Mouse (Mus musculus) c-Kit-positive CD71-negative TER-119-negative erythroid progenitor cells, embryonic 14.5 days (primary cell): ENCODE measurements at regions not wholly inside any gene's neighbourhood (a gene's known extent, or its start where the extent isn't known, plus 50 kb on each side); places are given as distances from the start of the nearest gene placed in this dataset.

Experiments used
- DNase-seq: peaks from one replicate; pipeline ENCODE4 v3.0.0-alpha.2; 2013; ENCODE audit warnings: low read depth

- no peak for DNase-seq
Measured at GRCm38 (mm10) chr1:79917426-79918150, 56.6 kb upstream of the Serpine2 start.
